Mouse (Mus musculus) spleen, postnatal 4 days (tissue): Measurements from ENCODE around the gene Armc8.

ENCODE experiments used
- DNase-seq, 2 experiments: peaks; one replicate each; pipeline ENCODE4 v3.0.0; 2022; ENCODE audit warnings: low spot score in 2 of 2

Armc8 gene

GRCm38 (mm10) chr9:99446259-99446658, 122.4 kb downstream of the Armc8 start:
- DNase-seq = no peak

- no peak for DNase-seq
These were observed 124.0 kb downstream of the Armc8 start for GRCm38 (mm10) chr9:99444590-99445178.

- no peak for DNase-seq
These were observed 126.9 kb downstream of the Armc8 start for GRCm38 (mm10) chr9:99441647-99442433.

GRCm38 (mm10) chr9:99440941-99441340, 127.8 kb downstream of the Armc8 start:
- no peak for DNase-seq

GRCm38 (mm10) chr9:99439064-99439463, 129.6 kb downstream of the Armc8 start:
- no peak for DNase-seq

GRCm38 (mm10) chr9:99437781-99438565, 130.7 kb downstream of the Armc8 start:
- no peak for DNase-seq

- no peak for DNase-seq
These were observed 131.5 kb downstream of the Armc8 start, which contains the start of gene Mras for GRCm38 (mm10) chr9:99437031-99437764. Gene Mras (minus strand): TSS chr9:99437381.

GRCm38 (mm10) chr9:99436182-99437030, 132.3 kb downstream of the Armc8 start:
- DNase-seq = peak; percentile 30 to 72

- no peak for DNase-seq
These were observed 133.0 kb downstream of the Armc8 start for GRCm38 (mm10) chr9:99435619-99436181.

GRCm38 (mm10) chr9:99434892-99435618, 133.6 kb downstream of the Armc8 start:
- no peak for DNase-seq

- DNase-seq = no peak
These were observed 136.2 kb downstream of the Armc8 start for GRCm38 (mm10) chr9:99432478-99432877.

- no peak for DNase-seq
These were observed 136.7 kb downstream of the Armc8 start for GRCm38 (mm10) chr9:99431963-99432362.

GRCm38 (mm10) chr9:99431346-99431745, 137.4 kb downstream of the Armc8 start:
- no peak for DNase-seq

GRCm38 (mm10) chr9:99430806-99431205, 137.9 kb downstream of the Armc8 start:
- DNase-seq = no peak

GRCm38 (mm10) chr9:99429845-99430244, 138.9 kb downstream of the Armc8 start:
- no peak for DNase-seq

- no peak for DNase-seq
These were observed 139.9 kb downstream of the Armc8 start for GRCm38 (mm10) chr9:99428601-99429331.
